ENCODE assay signal across 12 mouse cellular contexts in the genomic region with DNA sequence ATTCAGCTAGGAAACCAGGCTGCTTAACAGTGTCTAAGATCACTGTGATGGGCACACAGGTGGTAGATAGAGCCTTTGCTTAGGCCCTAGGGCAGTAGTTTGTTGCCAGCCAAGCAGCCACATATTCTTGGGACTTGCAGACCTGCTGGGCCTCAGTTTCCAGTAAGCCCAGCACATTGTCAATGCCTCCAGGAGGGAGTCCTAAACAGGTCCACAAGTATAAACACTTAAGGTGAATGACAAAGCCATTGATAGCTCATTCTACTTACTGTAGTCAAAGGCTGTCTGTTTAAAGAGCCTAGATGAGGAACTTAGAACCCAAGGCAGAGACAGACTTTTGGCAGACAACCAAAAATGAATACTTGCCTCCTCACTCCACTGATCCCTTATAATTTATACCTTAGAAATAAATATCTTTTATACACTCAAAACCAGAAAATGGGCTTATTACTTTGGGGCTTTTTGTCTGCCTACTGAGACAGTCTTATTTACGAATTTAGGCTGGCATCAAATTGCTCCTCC.
"Had no signal": no experiment of that assay in that cellular context is flagged by ENCODE, and none has a peak within 500 bp of the region (broad histone marks: within the 10 kb centered on the region; RNA-seq: fewer than 3 reads in every experiment).

No protein-coding gene starts in this region.

- H3K4me2 ChIP-seq: liver, embryonic 11.5 days; liver, embryonic 15.5 days; lung, embryonic 14.5 days; midbrain, embryonic 12.5 days; neural tube, embryonic 13.5 days had no signal

- H3K9ac ChIP-seq: liver, embryonic 15.5 days; lung, embryonic 14.5 days; midbrain, embryonic 12.5 days; neural tube, embryonic 13.5 days had no signal

- H3K9me3 ChIP-seq: limb, embryonic 10.5 days; liver, embryonic 15.5 days; midbrain, embryonic 12.5 days; neural tube, embryonic 13.5 days had no signal

- H3K27me3 ChIP-seq: liver, embryonic 15.5 days; midbrain, embryonic 12.5 days; neural tube, embryonic 13.5 days had no signal

- H3K4me1 ChIP-seq: limb, embryonic 10.5 days; liver, embryonic 15.5 days; midbrain, embryonic 12.5 days; neural tube, embryonic 13.5 days had no signal

- H3K27ac ChIP-seq: left cerebral cortex, adult 2 months; limb, embryonic 10.5 days; liver, embryonic 15.5 days; macrophage; midbrain, embryonic 12.5 days; neural tube, embryonic 13.5 days had no signal

- DNase-seq: kidney, postnatal 25 days; lung, embryonic 14.5 days; lung, postnatal 10 days; right cerebral cortex, postnatal 25 days had no signal

- H3K4me3 ChIP-seq: left cerebral cortex, adult 2 months; limb, embryonic 10.5 days; liver, embryonic 15.5 days; midbrain, embryonic 12.5 days; neural tube, embryonic 13.5 days had no signal

- ATAC-seq: midbrain, embryonic 16.5 days had no signal
